Mouse (Mus musculus): ENCODE measurements around the gene Txnip. TPM values are rescaled to one million over a fixed set of nuclear protein-coding genes. Genes with fewer than 3 reads are reported as not detected.

Gene Txnip
- polyA plus RNA-seq, 1 experiment from 2014 or later, result 57.9 TPM

DNA sequence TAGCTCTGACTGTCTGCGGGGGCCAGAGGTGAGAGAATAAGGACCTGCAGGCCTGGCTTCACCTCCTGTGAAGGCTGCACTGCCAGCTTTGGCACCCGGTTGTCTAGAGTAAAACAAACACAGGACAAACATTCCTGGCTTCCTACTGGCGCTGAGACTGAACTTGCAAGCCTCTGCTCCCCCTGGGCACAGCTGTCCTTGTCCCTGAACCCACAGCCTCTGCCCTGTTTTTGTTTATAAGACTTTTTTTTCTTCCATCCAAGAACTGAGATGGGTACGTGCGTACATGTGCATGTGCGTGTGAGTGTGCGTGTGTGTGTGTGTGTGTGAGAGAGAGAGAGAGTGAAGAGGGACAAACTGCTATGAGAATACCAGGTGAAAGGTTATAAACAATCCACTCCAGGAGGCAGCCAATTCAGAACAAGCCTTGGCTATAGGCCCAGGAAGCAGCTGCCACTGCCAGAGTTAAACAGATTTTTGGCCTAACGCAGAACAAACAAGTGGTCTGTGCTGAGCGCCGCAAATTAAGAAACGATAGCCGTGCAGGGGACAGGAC is 2.6 kb upstream of the Txnip start:
- Histone ChIP-seq H3K9me3 (ENCODE audit: control insufficient read depth, low read length) (no peaks in the 10 kb centered on the region), H3K9ac (ENCODE audit: low read length) (peak overlapping the region; percentile 9; the same call in 1 of the 2 replicates), H3K4me3 (ENCODE audit: low read depth, low read length) (no peak overlapping the region), H3K4me1 (ENCODE audit: control insufficient read depth, insufficient read depth, low read length) (peaks cover 7% of the 10 kb centered on the region; the same call in 1 of the 2 replicates), H3K27ac (replicated peaks; ENCODE audit: low read depth, low read length) (no peak overlapping the region), H3K36me3 (ENCODE audit: control insufficient read depth, insufficient read depth, low read length) (peaks cover 3% of the 10 kb centered on the region; the same call in 1 of the 2 replicates), H3K27me3 (ENCODE audit: control insufficient read depth, insufficient read depth, low read length) (no peaks in the 10 kb centered on the region), H3K4me2 (ENCODE audit: low read depth, severe bottlenecking) (no peak overlapping the region)
- WGBS, result 54% methylated on average over 12 of the region's 12 CpGs
- no peak for ATAC-seq (ENCODE audit: insufficient number of reproducible peaks, low FRiP score, low TSS enrichment, low read depth)
- no peak for DNase-seq (ENCODE audit: low spot score)

DNA sequence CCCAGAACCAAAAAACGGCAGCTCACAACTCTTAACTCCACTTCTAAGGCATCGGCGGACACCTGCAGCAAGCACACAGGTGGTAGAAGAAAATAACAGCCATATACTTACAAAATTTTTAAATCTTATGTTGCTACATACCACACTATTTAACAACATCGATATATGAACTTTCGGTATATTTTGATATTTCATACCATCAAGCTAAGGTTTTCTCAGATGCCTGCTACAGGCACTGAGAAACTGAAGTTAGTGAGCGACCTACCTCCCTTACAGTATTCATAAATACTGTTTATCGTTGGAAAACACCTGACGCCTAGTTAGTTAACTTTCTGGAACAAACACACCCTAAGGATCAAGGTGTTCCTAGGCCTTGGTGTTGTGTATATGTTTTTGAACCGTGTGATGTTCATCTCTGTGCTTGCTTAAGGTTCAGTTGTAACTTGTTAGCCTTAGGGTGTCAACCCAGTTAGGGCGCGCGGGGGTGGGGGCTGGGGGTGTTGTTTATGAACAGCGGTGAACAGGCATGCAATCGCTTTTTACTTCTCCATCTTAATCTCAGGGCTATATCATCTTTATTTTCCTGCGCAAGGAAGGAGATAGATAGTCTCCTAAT is 1.6 kb upstream of the Txnip start:
- Histone ChIP-seq H3K4me3 (ENCODE audit: low read depth, low read length) (no peak overlapping the region), H3K4me2 (ENCODE audit: low read depth, severe bottlenecking) (peak overlapping the region; percentile 75; the same call in 1 of the 2 replicates), H3K27ac (replicated peaks; ENCODE audit: low read depth, low read length) (no peak overlapping the region), H3K27me3 (ENCODE audit: control insufficient read depth, insufficient read depth, low read length) (no peaks in the 10 kb centered on the region), H3K9me3 (ENCODE audit: control insufficient read depth, low read length) (no peaks in the 10 kb centered on the region), H3K4me1 (ENCODE audit: control insufficient read depth, insufficient read depth, low read length) (peaks cover 14% of the 10 kb centered on the region; the same call in 1 of the 2 replicates), H3K9ac (ENCODE audit: low read length) (no peak overlapping the region), H3K36me3 (ENCODE audit: control insufficient read depth, insufficient read depth, low read length) (peaks cover 8% of the 10 kb centered on the region)
- WGBS, result 80% methylated on average over 15 of the region's 15 CpGs
- no peak for ATAC-seq (ENCODE audit: insufficient number of reproducible peaks, low FRiP score, low TSS enrichment, low read depth)
- DNase-seq (ENCODE audit: low spot score), result no peak

DNA sequence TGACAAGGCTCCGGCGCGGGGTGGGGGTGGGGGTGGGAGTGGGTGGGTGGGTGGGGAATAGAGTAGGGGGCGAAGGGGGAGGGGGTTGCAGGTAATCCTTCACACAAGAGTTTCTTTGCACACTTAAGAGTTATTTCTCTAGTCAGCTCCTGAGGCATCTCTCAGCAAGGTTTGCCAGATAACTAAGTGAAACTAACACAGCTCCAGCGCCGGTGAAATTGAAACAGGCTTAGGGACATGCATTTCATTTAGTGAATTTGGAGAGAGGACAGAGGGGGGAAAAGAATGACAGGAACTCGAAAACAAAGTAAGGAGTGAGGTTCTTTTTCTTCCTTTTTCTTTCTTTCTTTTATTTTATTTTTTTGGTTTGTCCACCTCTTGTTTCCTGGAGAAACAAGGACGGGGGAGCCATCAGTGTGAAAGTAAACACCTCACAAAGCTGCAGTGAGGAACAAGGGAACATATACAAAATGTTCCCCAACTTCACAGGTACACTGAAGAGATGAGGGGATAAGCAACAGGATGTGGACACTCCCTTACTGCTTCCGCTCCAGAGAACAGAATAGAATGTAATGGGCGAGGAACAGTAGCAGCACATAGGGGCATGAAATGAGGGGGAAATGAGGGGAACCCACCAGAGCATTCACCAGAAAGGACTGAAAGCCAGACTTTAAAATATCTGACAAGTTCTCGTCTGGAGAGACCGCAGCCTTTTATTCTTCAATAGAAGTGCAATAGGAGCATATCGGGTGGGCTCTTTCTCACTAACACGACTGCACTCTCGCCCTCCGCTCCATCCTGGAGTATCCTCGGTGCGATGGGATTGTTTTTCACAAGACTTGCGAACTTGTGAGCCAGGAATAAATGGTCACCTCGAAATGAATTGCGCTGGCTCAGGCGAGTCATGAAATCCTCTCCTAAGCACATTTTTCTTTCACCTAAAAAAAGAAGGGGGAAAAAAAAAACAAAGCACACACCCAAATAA is 814 bp upstream of the Txnip start:
- no peaks in the 10 kb centered on the region for H3K27me3 ChIP-seq (ENCODE audit: control insufficient read depth, insufficient read depth, low read length)
- 7% methylated on average over 22 of the region's 22 CpGs for WGBS
- peaks cover 8% of the 10 kb centered on the region for H3K36me3 ChIP-seq (ENCODE audit: control insufficient read depth, insufficient read depth, low read length)
- ATAC-seq (ENCODE audit: insufficient number of reproducible peaks, low FRiP score, low TSS enrichment, low read depth), result no peak
- H3K4me2 ChIP-seq (ENCODE audit: low read depth, severe bottlenecking), result peak overlapping the region; percentile 75
- peaks cover 14% of the 10 kb centered on the region; the same call in 1 of the 2 replicates for H3K4me1 ChIP-seq (ENCODE audit: control insufficient read depth, insufficient read depth, low read length)
- no peaks in the 10 kb centered on the region for H3K9me3 ChIP-seq (ENCODE audit: control insufficient read depth, low read length)
- peak overlapping the region; percentile 73 for H3K27ac ChIP-seq (replicated peaks; ENCODE audit: low read depth, low read length)
- no peak for DNase-seq (ENCODE audit: low spot score)
- H3K4me3 ChIP-seq (ENCODE audit: low read depth, low read length), result peak overlapping the region; percentile 73
- peak overlapping the region; percentile 64 for H3K9ac ChIP-seq (ENCODE audit: low read length)

DNA sequence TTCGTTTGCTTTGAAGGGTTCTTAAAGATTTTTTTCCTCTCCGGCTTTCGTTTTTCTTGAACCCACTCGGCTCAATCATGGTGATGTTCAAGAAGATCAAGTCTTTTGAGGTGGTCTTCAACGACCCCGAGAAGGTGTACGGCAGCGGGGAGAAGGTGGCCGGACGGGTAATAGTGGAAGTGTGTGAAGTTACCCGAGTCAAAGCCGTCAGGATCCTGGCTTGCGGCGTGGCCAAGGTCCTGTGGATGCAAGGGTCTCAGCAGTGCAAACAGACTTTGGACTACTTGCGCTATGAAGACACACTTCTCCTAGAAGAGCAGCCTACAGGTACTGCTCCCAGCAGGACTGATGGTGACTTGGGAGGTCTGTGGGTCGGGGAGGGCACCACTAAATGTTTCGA is 402 bp downstream of the Txnip start:
- H3K9ac ChIP-seq (ENCODE audit: low read length), result peak overlapping the region; percentile 82
- peak; percentile 50 for DNase-seq (ENCODE audit: low spot score)
- peak overlapping the region; percentile 45 for H3K27ac ChIP-seq (replicated peaks; ENCODE audit: low read depth, low read length)
- peak overlapping the region; percentile 75 for H3K4me2 ChIP-seq (ENCODE audit: low read depth, severe bottlenecking)
- no peaks in the 10 kb centered on the region for H3K9me3 ChIP-seq (ENCODE audit: control insufficient read depth, low read length)
- peaks cover 8% of the 10 kb centered on the region for H3K36me3 ChIP-seq (ENCODE audit: control insufficient read depth, insufficient read depth, low read length)
- peaks cover 14% of the 10 kb centered on the region; the same call in 1 of the 2 replicates for H3K4me1 ChIP-seq (ENCODE audit: control insufficient read depth, insufficient read depth, low read length)
- no peak for ATAC-seq (ENCODE audit: insufficient number of reproducible peaks, low FRiP score, low TSS enrichment, low read depth)
- no peaks in the 10 kb centered on the region for H3K27me3 ChIP-seq (ENCODE audit: control insufficient read depth, insufficient read depth, low read length)
- WGBS, result under 1% methylated on average over 17 of the region's 17 CpGs
- peak overlapping the region; percentile 73 for H3K4me3 ChIP-seq (ENCODE audit: low read depth, low read length)

DNA sequence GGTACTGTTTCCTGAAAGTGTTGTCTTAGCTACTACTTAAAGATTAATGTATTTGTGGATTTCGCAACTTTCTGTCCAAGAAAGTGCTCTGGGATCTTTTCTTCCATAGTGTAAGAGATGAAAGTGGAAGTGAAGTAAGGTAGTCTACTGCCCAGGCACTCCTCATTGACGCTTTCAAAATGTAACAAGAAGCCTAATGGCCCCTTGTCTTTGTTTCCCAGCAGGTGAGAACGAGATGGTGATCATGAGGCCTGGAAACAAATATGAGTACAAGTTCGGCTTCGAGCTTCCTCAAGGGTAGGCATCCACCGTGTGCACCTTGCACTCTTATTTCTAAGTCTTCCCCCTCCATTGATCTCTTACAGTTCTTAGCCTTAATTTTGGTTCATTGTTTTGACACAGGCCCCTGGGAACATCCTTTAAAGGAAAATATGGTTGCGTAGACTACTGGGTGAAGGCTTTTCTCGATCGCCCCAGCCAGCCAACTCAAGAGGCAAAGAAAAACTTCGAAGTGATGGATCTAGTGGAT is 975 bp downstream of the Txnip start:
- no peak overlapping the region for H3K27ac ChIP-seq (replicated peaks; ENCODE audit: low read depth, low read length)
- H3K4me2 ChIP-seq (ENCODE audit: low read depth, severe bottlenecking), result peak overlapping the region; percentile 75
- H3K4me3 ChIP-seq (ENCODE audit: low read depth, low read length), result peak overlapping the region; percentile 73
- DNase-seq (ENCODE audit: low spot score) (no peak), ATAC-seq (ENCODE audit: insufficient number of reproducible peaks, low FRiP score, low TSS enrichment, low read depth) (no peak)
- WGBS, result 54% methylated on average over 10 of the region's 10 CpGs
- H3K27me3 ChIP-seq (ENCODE audit: control insufficient read depth, insufficient read depth, low read length), result no peaks in the 10 kb centered on the region
- peaks cover 14% of the 10 kb centered on the region; the same call in 1 of the 2 replicates for H3K4me1 ChIP-seq (ENCODE audit: control insufficient read depth, insufficient read depth, low read length)
- H3K9ac ChIP-seq (ENCODE audit: low read length), result peak overlapping the region; percentile 82; the same call in 1 of the 2 replicates
- no peaks in the 10 kb centered on the region for H3K9me3 ChIP-seq (ENCODE audit: control insufficient read depth, low read length)
- H3K36me3 ChIP-seq (ENCODE audit: control insufficient read depth, insufficient read depth, low read length), result peaks cover 8% of the 10 kb centered on the region

DNA sequence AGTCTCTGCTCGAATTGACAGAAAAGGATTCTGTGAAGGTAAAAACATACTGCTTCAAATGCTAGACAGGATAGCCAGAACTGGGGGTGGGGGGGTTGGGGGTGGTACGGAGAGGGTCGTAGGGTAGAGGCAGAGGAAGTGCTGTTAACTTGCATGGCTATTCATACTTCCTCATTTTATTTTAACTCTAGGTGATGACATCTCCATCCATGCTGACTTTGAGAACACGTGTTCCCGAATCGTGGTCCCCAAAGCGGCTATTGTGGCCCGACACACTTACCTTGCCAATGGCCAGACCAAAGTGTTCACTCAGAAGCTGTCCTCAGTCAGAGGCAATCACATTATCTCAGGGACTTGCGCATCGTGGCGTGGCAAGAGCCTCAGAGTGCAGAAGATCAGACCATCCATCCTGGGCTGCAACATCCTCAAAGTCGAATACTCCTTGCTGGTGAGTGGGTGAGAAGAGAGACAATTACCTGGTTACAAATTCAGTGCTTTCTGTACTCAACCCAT is 1.7 kb downstream of the Txnip start:
- Histone ChIP-seq H3K4me3 (ENCODE audit: low read depth, low read length) (peak overlapping the region; percentile 73), H3K27ac (replicated peaks; ENCODE audit: low read depth, low read length) (no peak overlapping the region), H3K36me3 (ENCODE audit: control insufficient read depth, insufficient read depth, low read length) (peaks cover 8% of the 10 kb centered on the region), H3K9ac (ENCODE audit: low read length) (no peak overlapping the region), H3K27me3 (ENCODE audit: control insufficient read depth, insufficient read depth, low read length) (no peaks in the 10 kb centered on the region), H3K9me3 (ENCODE audit: control insufficient read depth, low read length) (no peaks in the 10 kb centered on the region), H3K4me2 (ENCODE audit: low read depth, severe bottlenecking) (peak overlapping the region; percentile 75), H3K4me1 (ENCODE audit: control insufficient read depth, insufficient read depth, low read length) (peaks cover 18% of the 10 kb centered on the region; the same call in 1 of the 2 replicates)
- no peak for ATAC-seq (ENCODE audit: insufficient number of reproducible peaks, low FRiP score, low TSS enrichment, low read depth)
- DNase-seq (ENCODE audit: low spot score), result no peak
- 92% methylated on average over 12 of the region's 12 CpGs for WGBS

DNA sequence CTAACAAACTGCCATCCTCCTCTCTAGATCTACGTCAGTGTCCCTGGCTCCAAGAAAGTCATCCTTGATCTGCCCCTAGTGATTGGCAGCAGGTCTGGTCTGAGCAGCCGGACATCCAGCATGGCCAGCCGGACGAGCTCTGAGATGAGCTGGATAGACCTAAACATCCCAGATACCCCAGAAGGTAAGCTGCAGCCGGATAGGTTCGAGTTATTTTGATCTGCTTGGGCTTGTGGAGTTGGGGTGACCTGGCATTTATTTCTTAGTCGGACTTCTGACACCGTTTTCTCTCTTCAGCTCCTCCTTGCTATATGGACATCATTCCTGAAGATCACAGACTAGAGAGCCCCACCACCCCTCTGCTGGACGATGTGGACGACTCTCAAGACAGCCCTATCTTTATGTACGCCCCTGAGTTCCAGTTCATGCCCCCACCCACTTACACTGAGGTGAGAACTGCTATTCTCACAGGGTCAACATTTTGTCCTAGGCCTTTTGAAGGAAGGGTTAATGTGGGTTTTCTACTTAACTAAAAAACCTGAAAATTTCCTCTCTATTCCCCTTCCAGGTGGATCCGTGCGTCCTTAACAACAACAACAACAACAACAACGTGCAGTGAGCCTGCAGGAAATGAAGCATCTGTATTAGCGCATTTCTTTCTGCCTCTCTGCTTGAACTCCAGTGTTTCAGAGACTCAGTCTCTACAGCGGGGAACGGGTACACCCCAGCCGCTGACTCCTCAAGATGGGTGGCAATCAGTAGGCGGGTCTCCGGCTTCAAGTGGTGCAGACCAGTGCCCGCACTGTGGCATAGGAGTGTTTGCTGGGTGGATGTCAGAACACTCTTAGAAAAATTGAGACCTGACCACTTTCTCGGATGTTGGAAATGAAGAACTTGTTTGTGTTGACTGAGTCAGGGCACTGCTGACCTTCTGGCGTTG is 2.4 kb downstream of the Txnip start:
- peaks cover 22% of the 10 kb centered on the region; the same call in 1 of the 2 replicates for H3K4me1 ChIP-seq (ENCODE audit: control insufficient read depth, insufficient read depth, low read length)
- 89% methylated on average over 23 of the region's 23 CpGs for WGBS
- DNase-seq (ENCODE audit: low spot score) (no peak), ATAC-seq (ENCODE audit: insufficient number of reproducible peaks, low FRiP score, low TSS enrichment, low read depth) (no peak)
- H3K4me2 ChIP-seq (ENCODE audit: low read depth, severe bottlenecking), result peak overlapping the region; percentile 75
- no peak overlapping the region; the same call in 1 of the 2 replicates for H3K9ac ChIP-seq (ENCODE audit: low read length)
- peaks cover 8% of the 10 kb centered on the region for H3K36me3 ChIP-seq (ENCODE audit: control insufficient read depth, insufficient read depth, low read length)
- H3K4me3 ChIP-seq (ENCODE audit: low read depth, low read length), result peak overlapping the region; percentile 73; the same call in 1 of the 2 replicates
- no peaks in the 10 kb centered on the region for H3K27me3 ChIP-seq (ENCODE audit: control insufficient read depth, insufficient read depth, low read length)
- no peak overlapping the region for H3K27ac ChIP-seq (replicated peaks; ENCODE audit: low read depth, low read length)
- no peaks in the 10 kb centered on the region for H3K9me3 ChIP-seq (ENCODE audit: control insufficient read depth, low read length)
